Mouse (Mus musculus) liver, adult 2 months (tissue): ENCODE results near the gene Tax1bp3. TPM values are rescaled to one million over a fixed set of nuclear protein-coding genes. Genes with fewer than 3 reads are reported as not detected.

Experiments
- DNase-seq: peaks from one replicate; pipeline ENCODE4 v3.0.0-alpha.2; 2011; ENCODE audit warnings: low read depth, low spot score; ENCODE audit errors: extremely low read depth
- H3K27ac ChIP-seq: fragments of 200-500 bp; replicated peaks from 2 replicates; pipeline ENCODE4 v1.5.1; 2012; ENCODE audit warnings: low read depth, mild to moderate bottlenecking, control low read depth, inconsistent platforms, low read length; ENCODE audit not compliant: insufficient read depth
- H3K27me3 ChIP-seq: fragments of 200-500 bp; 2 replicates; pipeline ENCODE4 v1.6.1; 2012; ENCODE audit warnings: mild to moderate bottlenecking, moderate library complexity, low read length, inconsistent platforms; ENCODE audit not compliant: control insufficient read depth, insufficient read depth
- H3K36me3 ChIP-seq: fragments of 200-500 bp; 2 replicates; pipeline ENCODE4 v1.6.1; 2012; ENCODE audit warnings: low read length, inconsistent platforms; ENCODE audit not compliant: control insufficient read depth, insufficient read depth
- H3K4me1 ChIP-seq: fragments of 200-500 bp; 2 replicates; pipeline ENCODE4 v1.6.1; 2011; ENCODE audit warnings: low read length; ENCODE audit not compliant: control insufficient read depth, insufficient read depth
- H3K4me3 ChIP-seq: fragments of 200-500 bp; 2 replicates; pipeline ENCODE4 v1.5.1; 2011; ENCODE audit warnings: low read depth, mild to moderate bottlenecking, control low read depth, low read length, moderate library complexity; ENCODE audit not compliant: insufficient read depth
- H3K79me2 ChIP-seq: fragments of 200-500 bp; 2 replicates; pipeline ENCODE4 v1.6.1; 2012; ENCODE audit warnings: inconsistent platforms, mild to moderate bottlenecking, low read length, moderate library complexity; ENCODE audit not compliant: control insufficient read depth, insufficient read depth
- H3K9ac ChIP-seq: fragments of 200-500 bp; 2 replicates; pipeline ENCODE4 v1.6.1; 2012; ENCODE audit warnings: low read depth, mild to moderate bottlenecking, control low read depth, inconsistent platforms, low read length
- CTCF ChIP-seq: fragments of 200-500 bp; IDR thresholded peaks from 2 replicates; pipeline ENCODE4 v1.5.1; 2011; ENCODE audit warnings: low read depth, low read length, control low read depth
- POLR2A ChIP-seq: fragments of 200-500 bp; IDR thresholded peaks from 2 replicates; pipeline ENCODE4 v1.6.1; 2011; ENCODE audit warnings: low read length, control low read depth; ENCODE audit not compliant: insufficient read depth; ENCODE audit errors: extremely low read depth
- WGBS: fragments of 180-500 bp; shearing (Covaris S2); methylation state at CpG from one replicate; pipeline ENCODE4 v1.1.7; 2018; 5-methylcytosine and 5-hydroxymethylcytosine counted together
- polyA plus RNA-seq: library from polyadenylated mRNA; depleted of rRNA; stranded (reverse); fragments of >200 nt; gene quantifications from 2 replicates; pipeline ENCODE4 v1.2.3, GENCODE M21; 2012
- total RNA-seq: library from RNA; depleted of rRNA; stranded (reverse); fragments of >200 nt; gene quantifications from 2 replicates; pipeline ENCODE4 v1.2.3, GENCODE M21; 2014

Tax1bp3 gene
- total and polyA plus RNA-seq, 2 experiments, result 11.5 to 19.4 TPM

GRCm38 (mm10) chr11:73220651-73221050 is 43.8 kb downstream of the Tax1bp3 start:
- H3K4me1 ChIP-seq, result peaks cover 3% of the 10 kb centered on the region; the same call in 1 of the 2 replicates
- 91% methylated on average over 1 of the region's 1 CpGs for WGBS
- H3K36me3 ChIP-seq, result peaks cover 56% of the 10 kb centered on the region
- no peaks in the 10 kb centered on the region for H3K27me3 ChIP-seq
- no peak overlapping the region for H3K27ac ChIP-seq
- DNase-seq, result no peak
- H3K9ac ChIP-seq, result no peak overlapping the region
- no peak overlapping the region for H3K4me3 ChIP-seq
- no peaks in the 10 kb centered on the region for H3K79me2 ChIP-seq
- no peak for TF ChIP-seq CTCF
- no peak for TF ChIP-seq POLR2A

GRCm38 (mm10) chr11:73222846-73223245 is 46.0 kb downstream of the Tax1bp3 start:
- Histone ChIP-seq H3K27ac (no peak overlapping the region), H3K4me3 (no peak overlapping the region), H3K79me2 (no peaks in the 10 kb centered on the region), H3K4me1 (peaks cover 3% of the 10 kb centered on the region; the same call in 1 of the 2 replicates), H3K9ac (no peak overlapping the region), H3K27me3 (no peaks in the 10 kb centered on the region), H3K36me3 (peaks cover 40% of the 10 kb centered on the region)
- WGBS, result 65% methylated on average over 5 of the region's 5 CpGs
- TF ChIP-seq POLR2A, result no peak
- no peak for TF ChIP-seq CTCF
- DNase-seq, result no peak

- H3K36me3 ChIP-seq, result peaks cover 29% of the 10 kb centered on the region
- WGBS, result 60% methylated on average over 2 of the region's 2 CpGs
- peak; percentile 52 for TF ChIP-seq CTCF
- no peak for TF ChIP-seq POLR2A
Measured at GRCm38 (mm10) chr11:73223966-73224365, 47.1 kb downstream of the Tax1bp3 start.

GRCm38 (mm10) chr11:73225856-73226255 is 49.0 kb downstream of the Tax1bp3 start:
- DNase-seq, result peak; percentile 83

More at GRCm38 (mm10) chr11:73223966-73224365, 47.1 kb downstream of the Tax1bp3 start:
- no peak overlapping the region for H3K4me3 ChIP-seq
- H3K27ac ChIP-seq, result no peak overlapping the region
- H3K79me2 ChIP-seq, result no peaks in the 10 kb centered on the region
- no peak overlapping the region for H3K9ac ChIP-seq
- peaks cover 3% of the 10 kb centered on the region; the same call in 1 of the 2 replicates for H3K4me1 ChIP-seq
- H3K27me3 ChIP-seq, result no peaks in the 10 kb centered on the region
- DNase-seq, result peak; percentile 47

GRCm38 (mm10) chr11:73228881-73229280 is 52.0 kb downstream of the Tax1bp3 start:
- Histone ChIP-seq H3K27ac (no peak overlapping the region), H3K4me3 (no peak overlapping the region)
- peak; percentile 92 for DNase-seq

More at GRCm38 (mm10) chr11:73225856-73226255, 49.0 kb downstream of the Tax1bp3 start:
- no peaks in the 10 kb centered on the region for H3K27me3 ChIP-seq
- no peak overlapping the region for H3K9ac ChIP-seq
- H3K4me3 ChIP-seq, result no peak overlapping the region
- peaks cover 17% of the 10 kb centered on the region for H3K36me3 ChIP-seq
- no peaks in the 10 kb centered on the region for H3K79me2 ChIP-seq
- no peak overlapping the region for H3K27ac ChIP-seq
- TF ChIP-seq CTCF (no peak), POLR2A (no peak)
- H3K4me1 ChIP-seq, result peaks cover 6% of the 10 kb centered on the region; the same call in 1 of the 2 replicates
- 38% methylated on average over 6 of the region's 6 CpGs for WGBS

GRCm38 (mm10) chr11:73230081-73230480 is 53.2 kb downstream of the Tax1bp3 start:
- Histone ChIP-seq H3K4me3 (no peak overlapping the region), H3K4me1 (peaks cover 3% of the 10 kb centered on the region; the same call in 1 of the 2 replicates), H3K36me3 (no peaks in the 10 kb centered on the region), H3K27ac (no peak overlapping the region), H3K9ac (no peak overlapping the region), H3K27me3 (no peaks in the 10 kb centered on the region), H3K79me2 (no peaks in the 10 kb centered on the region)
- peak; percentile 93 for DNase-seq
- TF ChIP-seq CTCF (no peak), POLR2A (no peak)
- WGBS, result 35% methylated on average over 5 of the region's 5 CpGs

More at GRCm38 (mm10) chr11:73228881-73229280, 52.0 kb downstream of the Tax1bp3 start:
- Histone ChIP-seq H3K79me2 (no peaks in the 10 kb centered on the region), H3K4me1 (peaks cover 6% of the 10 kb centered on the region; the same call in 1 of the 2 replicates), H3K36me3 (no peaks in the 10 kb centered on the region), H3K9ac (no peak overlapping the region), H3K27me3 (no peaks in the 10 kb centered on the region)
- WGBS, result 21% methylated on average over 5 of the region's 5 CpGs
- TF ChIP-seq CTCF (no peak), POLR2A (no peak)
